Mouse (Mus musculus) heart, embryonic 16.5 days (tissue): ENCODE measurements around the gene Clcn6. TPM values are rescaled to one million over a fixed set of nuclear protein-coding genes. Genes with fewer than 3 reads are reported as not detected.
A peak's percentile ranks its signal among the peaks of the same experiment; 100 is the strongest.

Experiments
- ATAC-seq: fragments of 200-750 bp; cut with Nextera tagmentation; replicated peaks from 2 replicates; pipeline ENCODE4 v1.8.0; 2017; ENCODE audit warnings: moderate number of reproducible peaks; ENCODE audit not compliant: insufficient read depth, low FRiP score; ENCODE audit errors: extremely low read depth
- H3K27ac ChIP-seq: fragments of 300-500 bp; sonication (generic); 2 replicates; pipeline ENCODE4 v1.5.1; 2014; ENCODE audit warnings: mild to moderate bottlenecking, low read length, control low read depth, moderate library complexity
- H3K27me3 ChIP-seq: fragments of 300-500 bp; sonication (generic); 2 replicates; pipeline ENCODE4 v1.6.1; 2014; ENCODE audit warnings: low read length, mixed read lengths; ENCODE audit not compliant: control insufficient read depth, insufficient read depth
- H3K36me3 ChIP-seq: fragments of 300-500 bp; sonication (generic); 2 replicates; pipeline ENCODE4 v1.6.1; 2014; ENCODE audit not compliant: control insufficient read depth, insufficient read depth
- H3K4me1 ChIP-seq: fragments of 300-500 bp; sonication (generic); 2 replicates; pipeline ENCODE4 v1.6.1; 2014; ENCODE audit warnings: low read length, mixed read lengths; ENCODE audit not compliant: control insufficient read depth, insufficient read depth
- H3K4me2 ChIP-seq: fragments of 300-500 bp; sonication (generic); 2 replicates; pipeline ENCODE4 v1.6.1; 2014; ENCODE audit warnings: low read depth, mild to moderate bottlenecking, control low read depth, low read length
- H3K4me3 ChIP-seq: fragments of 300-500 bp; sonication (generic); 2 replicates; pipeline ENCODE4 v1.5.1; 2014; ENCODE audit warnings: mild to moderate bottlenecking, control low read depth, low read length
- H3K9ac ChIP-seq: fragments of 300-500 bp; sonication (generic); 2 replicates; pipeline ENCODE4 v1.6.1; 2014; ENCODE audit warnings: low read length, control low read depth
- H3K9me3 ChIP-seq: fragments of 300-500 bp; sonication (generic); replicated peaks from 2 replicates; pipeline ENCODE4 v1.6.1; 2016; ENCODE audit warnings: low read length; ENCODE audit not compliant: control insufficient read depth
- WGBS: fragments of 180-500 bp; shearing (Covaris S2); extraction: QIAGEN DNeasy Blood & Tissue Kit; methylation state at CpG from one replicate; pipeline ENCODE4 v1.1.7; 2014; 5-methylcytosine and 5-hydroxymethylcytosine counted together
- polyA plus RNA-seq: library from polyadenylated mRNA; unstranded; fragments of >200 nt; fragmentation: Nextera tagmentation; extraction: Ambion mirVana; gene quantifications from 2 replicates; pipeline ENCODE4 v1.2.1, GENCODE M21; 2015

The Clcn6 gene
- polyA plus RNA-seq, 1 experiment from 2014 or later = 6.8 TPM

GRCm38 (mm10) chr4:148071508-148071907 is 32.9 kb upstream of the Clcn6 start:
- Histone ChIP-seq H3K4me3 (no peak overlapping the region), H3K9ac (0 out of 2 replicates have a peak overlapping the region, but pooled peaks have one; percentile 9), H3K4me1 (peaks cover 3% of the 10 kb centered on the region; the same call in 1 of the 2 replicates), H3K27me3 (no peaks in the 10 kb centered on the region), H3K27ac (no peak overlapping the region), H3K36me3 (no peaks in the 10 kb centered on the region), H3K4me2 (no peak overlapping the region), H3K9me3 (no peaks in the 10 kb centered on the region)
- WGBS = 61% methylated on average over 5 of the region's 5 CpGs
- no peak for ATAC-seq

- Histone ChIP-seq H3K27ac (no peak overlapping the region), H3K9ac (no peak overlapping the region), H3K4me1 (peaks cover 6% of the 10 kb centered on the region), H3K4me3 (no peak overlapping the region), H3K4me2 (no peak overlapping the region), H3K36me3 (no peaks in the 10 kb centered on the region), H3K9me3 (no peaks in the 10 kb centered on the region), H3K27me3 (no peaks in the 10 kb centered on the region)
- ATAC-seq = no peak
- WGBS = 78% methylated on average over 9 of the region's 9 CpGs
These were observed 31.1 kb upstream of the Clcn6 start for GRCm38 (mm10) chr4:148069602-148070218.

- WGBS = 85% methylated on average over 8 of the region's 8 CpGs
- H3K9ac ChIP-seq = no peak overlapping the region
- no peaks in the 10 kb centered on the region for H3K9me3 ChIP-seq
- H3K27ac ChIP-seq = no peak overlapping the region
- H3K27me3 ChIP-seq = no peaks in the 10 kb centered on the region
- H3K4me2 ChIP-seq = no peak overlapping the region
- no peak for ATAC-seq
- H3K36me3 ChIP-seq = no peaks in the 10 kb centered on the region
- H3K4me1 ChIP-seq = peaks cover 6% of the 10 kb centered on the region
- H3K4me3 ChIP-seq = no peak overlapping the region
These were observed 28.7 kb upstream of the Clcn6 start for GRCm38 (mm10) chr4:148067346-148067745.

GRCm38 (mm10) chr4:148066401-148066744 is 27.8 kb upstream of the Clcn6 start:
- no peak for ATAC-seq
- H3K9ac ChIP-seq = no peak overlapping the region
- H3K27me3 ChIP-seq = no peaks in the 10 kb centered on the region
- H3K27ac ChIP-seq = no peak overlapping the region
- H3K4me2 ChIP-seq = no peak overlapping the region
- peaks cover 6% of the 10 kb centered on the region for H3K4me1 ChIP-seq
- 45% methylated on average over 9 of the region's 9 CpGs for WGBS
- H3K9me3 ChIP-seq = no peaks in the 10 kb centered on the region
- H3K4me3 ChIP-seq = no peak overlapping the region
- H3K36me3 ChIP-seq = no peaks in the 10 kb centered on the region

- ATAC-seq = no peak
- Histone ChIP-seq H3K27me3 (no peaks in the 10 kb centered on the region), H3K36me3 (no peaks in the 10 kb centered on the region), H3K27ac (no peak overlapping the region), H3K9ac (no peak overlapping the region), H3K4me1 (peaks cover 6% of the 10 kb centered on the region), H3K9me3 (no peaks in the 10 kb centered on the region), H3K4me3 (no peak overlapping the region), H3K4me2 (no peak overlapping the region)
- WGBS = 49% methylated on average over 6 of the region's 6 CpGs
These were observed 27.2 kb upstream of the Clcn6 start for GRCm38 (mm10) chr4:148065702-148066400.

- Histone ChIP-seq H3K9me3 (no peaks in the 10 kb centered on the region), H3K4me3 (no peak overlapping the region), H3K9ac (no peak overlapping the region), H3K36me3 (0 out of 2 replicates have a peak, but pooled peaks cover 2% of the 10 kb centered on the region), H3K4me2 (no peak overlapping the region), H3K4me1 (peaks cover 14% of the 10 kb centered on the region), H3K27me3 (no peaks in the 10 kb centered on the region), H3K27ac (no peak overlapping the region)
- WGBS = 84% methylated on average over 9 of the region's 9 CpGs
- no peak for ATAC-seq
These were observed 22.5 kb upstream of the Clcn6 start for GRCm38 (mm10) chr4:148061086-148061480.

GRCm38 (mm10) chr4:148060120-148061085 is 21.8 kb upstream of the Clcn6 start:
- 39% methylated on average over 13 of the region's 13 CpGs for WGBS
- Histone ChIP-seq H3K36me3 (peaks cover 9% of the 10 kb centered on the region; the same call in 1 of the 2 replicates), H3K27me3 (no peaks in the 10 kb centered on the region), H3K4me1 (peaks cover 12% of the 10 kb centered on the region), H3K27ac (no peak overlapping the region), H3K9ac (no peak overlapping the region), H3K9me3 (no peaks in the 10 kb centered on the region), H3K4me2 (no peak overlapping the region), H3K4me3 (no peak overlapping the region)
- no peak for ATAC-seq

GRCm38 (mm10) chr4:148058993-148059392 is 20.4 kb upstream of the Clcn6 start:
- H3K4me2 ChIP-seq = no peak overlapping the region
- no peaks in the 10 kb centered on the region for H3K27me3 ChIP-seq
- ATAC-seq = no peak
- H3K4me1 ChIP-seq = peaks cover 12% of the 10 kb centered on the region
- H3K36me3 ChIP-seq = peaks cover 19% of the 10 kb centered on the region
- H3K9ac ChIP-seq = no peak overlapping the region
- no peak overlapping the region for H3K27ac ChIP-seq
- no peaks in the 10 kb centered on the region for H3K9me3 ChIP-seq
- H3K4me3 ChIP-seq = no peak overlapping the region
- WGBS = 93% methylated on average over 6 of the region's 6 CpGs
